Mouse (Mus musculus) brain, embryonic 14.5 days (tissue): Measurements from ENCODE around the gene Prrx2.

ENCODE experiments used
- CTCF ChIP-seq: fragments of 200-500 bp; IDR thresholded peaks from 2 replicates; pipeline ENCODE4 v1.5.1; 2012; ENCODE audit warnings: inconsistent platforms, mild to moderate bottlenecking, moderate library complexity, borderline replicate concordance; ENCODE audit not compliant: insufficient read depth, insufficient read length; ENCODE audit errors: extremely low read depth
- POLR2A ChIP-seq: fragments of 200-500 bp; IDR thresholded peaks from 2 replicates; pipeline ENCODE4 v1.6.1; 2012; ENCODE audit warnings: mild to moderate bottlenecking, inconsistent platforms, borderline replicate concordance; ENCODE audit not compliant: poor library complexity, insufficient read depth, insufficient read length, severe bottlenecking; ENCODE audit errors: extremely low read depth

GRCm38 (mm10) chr2:30857076-30857475 is 22.3 kb downstream of the Prrx2 start:
- TF ChIP-seq CTCF (no peak), POLR2A (no peak)
